Mouse (Mus musculus) stomach, postnatal 0 days (tissue): ENCODE data around the gene Meis2.

Experiments used
- CTCF ChIP-seq: IDR thresholded peaks from 2 replicates; pipeline ENCODE4 v1.5.1; 2016; ENCODE audit warnings: antibody characterized with exemption, low read depth, mild to moderate bottlenecking, moderate library complexity
- EP300 ChIP-seq: optimal IDR thresholded peaks from 2 replicates; pipeline ENCODE3; 2016; ENCODE audit warnings: antibody characterized with exemption

DNA sequence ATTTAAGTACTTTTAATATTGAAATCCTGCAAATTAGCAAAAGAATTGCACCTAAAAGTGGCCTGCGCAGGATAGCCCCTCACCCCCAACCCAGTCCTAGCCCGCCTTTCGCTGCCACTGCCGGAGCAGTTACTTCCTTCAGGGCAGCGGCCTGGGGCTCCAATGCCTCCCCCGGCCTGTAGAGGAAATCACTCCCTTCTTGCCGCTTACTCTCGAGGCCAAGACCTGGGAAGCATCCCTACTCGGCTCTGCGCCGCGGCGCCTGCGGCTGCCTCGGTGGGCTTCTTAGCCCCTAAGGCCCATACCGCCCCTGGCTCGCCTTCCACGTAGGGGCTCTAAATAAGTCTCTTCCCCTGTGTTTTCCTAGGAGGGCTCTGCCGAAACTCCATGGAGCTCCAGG, 5.4 kb downstream of the Meis2 start:
- no peak for TF ChIP-seq CTCF
- TF ChIP-seq EP300, result no peak
